Mouse (Mus musculus) heart, adult 18-20 months (tissue): ENCODE measurements at regions not wholly inside any gene's neighbourhood (a gene's known extent, or its start where the extent isn't known, plus 50 kb on each side); places are given as distances from the start of the nearest gene placed in this dataset.
A peak's percentile ranks its signal among the peaks of the same experiment; 100 is the strongest.

Experiments
- DNase-seq, 2 experiments: peaks; one replicate each; pipeline ENCODE4 v3.0.0; 2021 to 2022; ENCODE audit warnings: mixed read lengths in 1 of 2

DNA sequence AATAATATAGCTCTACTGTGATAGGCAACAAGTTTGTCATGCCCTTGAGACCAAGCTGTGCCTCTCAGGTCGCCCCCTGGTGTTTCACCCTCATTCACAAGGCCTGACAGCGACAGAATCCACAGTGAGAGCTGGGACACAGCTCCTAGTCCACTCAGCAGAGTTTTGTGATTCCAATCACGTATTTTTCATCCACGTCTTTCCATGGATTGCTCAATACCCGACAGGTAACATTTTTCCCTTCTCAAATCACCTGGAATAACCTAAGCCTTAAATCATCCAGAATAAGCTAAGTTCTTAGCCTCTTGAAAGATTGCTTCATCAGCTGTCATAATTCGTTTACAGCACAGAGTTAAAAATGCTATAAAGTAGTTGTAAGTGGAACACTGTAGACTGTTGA, 211.3 kb downstream of the Ccdc91 start:
- no peak for DNase-seq

GRCm38 (mm10) chr6:147698255-147698654, 222.6 kb downstream of the Ccdc91 start:
- DNase-seq: no peak

- DNase-seq: no peak
These were observed 223.8 kb downstream of the Ccdc91 start for GRCm38 (mm10) chr6:147699449-147699848.

GRCm38 (mm10) chr6:147700629-147701028, 225.0 kb downstream of the Ccdc91 start:
- DNase-seq: no peak

GRCm38 (mm10) chr6:147701956-147702355, 226.3 kb downstream of the Ccdc91 start:
- DNase-seq: no peak

DNA sequence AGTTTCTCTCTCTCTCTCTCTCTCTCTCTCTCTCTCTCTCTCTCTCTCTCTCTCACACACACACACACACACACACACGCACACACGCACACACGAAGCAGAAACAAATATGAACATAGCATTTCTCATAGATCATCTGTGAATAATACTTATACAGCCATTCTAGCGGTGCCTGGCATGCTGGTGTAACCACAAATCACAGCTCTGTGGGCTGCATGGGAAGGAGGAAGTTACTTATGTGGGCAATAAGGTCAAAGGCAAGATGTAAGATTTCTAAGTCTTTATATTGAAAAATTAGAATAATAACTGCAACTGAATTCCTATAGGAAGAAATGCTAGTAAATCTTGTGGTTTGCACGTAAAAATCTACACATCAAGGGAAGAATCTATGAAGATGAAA, 228.7 kb downstream of the Ccdc91 start:
- DNase-seq: no peak

DNA sequence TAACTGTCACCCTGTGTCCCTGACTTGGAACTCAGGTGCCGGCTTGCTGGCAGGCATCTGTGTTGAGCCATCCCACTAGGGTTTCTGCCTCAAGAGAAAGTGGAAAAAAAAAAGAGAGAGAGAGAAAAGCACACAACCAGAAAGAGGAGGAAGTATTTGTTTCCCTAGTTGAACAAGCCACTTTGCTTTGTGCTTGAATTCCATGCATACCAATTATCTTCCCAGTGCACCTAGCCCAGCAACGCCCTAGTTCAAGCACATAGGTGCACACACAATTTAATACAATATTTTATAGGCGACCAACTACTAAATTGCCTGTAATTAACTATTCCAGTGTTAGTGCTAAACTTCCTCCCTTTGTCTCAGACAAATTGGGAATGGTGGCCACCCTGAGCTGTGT, 230.3 kb downstream of the Ccdc91 start:
- DNase-seq: no peak

- DNase-seq: no peak
These were observed 231.1 kb downstream of the Ccdc91 start for GRCm38 (mm10) chr6:147706741-147707140.

DNA sequence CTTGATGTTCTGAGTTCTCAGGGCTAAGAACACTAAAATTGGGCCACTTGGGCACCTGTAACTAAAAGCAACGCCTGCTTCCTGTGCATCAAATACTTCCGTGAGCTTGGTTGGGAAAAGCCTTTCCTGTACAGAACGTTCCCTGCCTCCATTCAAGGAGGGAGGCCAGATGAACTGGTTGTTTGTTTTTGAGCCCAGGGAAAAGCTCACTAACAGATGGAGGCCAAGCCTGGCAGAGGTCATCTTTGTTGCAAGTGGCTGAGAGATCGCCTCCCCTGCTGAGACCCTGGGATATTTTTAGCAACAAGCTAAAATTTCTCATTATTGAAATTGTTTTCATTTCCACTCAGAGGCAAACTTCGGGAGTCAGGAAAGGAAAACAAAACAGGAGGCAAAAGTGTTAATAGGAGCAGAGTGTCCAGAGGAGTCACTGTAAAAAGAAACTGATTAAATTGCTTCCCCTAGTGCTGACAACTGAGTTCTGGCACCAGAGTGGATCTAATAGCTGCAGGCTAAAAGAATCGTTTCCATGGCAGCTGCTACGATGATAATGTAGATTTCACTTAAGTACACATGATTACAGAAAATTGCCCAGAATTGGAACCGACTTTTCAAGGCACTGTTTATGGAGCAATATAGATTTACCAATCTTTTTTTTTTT, 242.6 kb downstream of the Ccdc91 start:
- DNase-seq: peak; percentile 64 to 75

- DNase-seq: no peak
These were observed 243.3 kb downstream of the Ccdc91 start for GRCm38 (mm10) chr6:147718713-147719490.

- no peak for DNase-seq
These were observed 243.9 kb downstream of the Ccdc91 start for GRCm38 (mm10) chr6:147719539-147719938.

GRCm38 (mm10) chr6:147723336-147723735, 247.7 kb downstream of the Ccdc91 start:
- DNase-seq: no peak

GRCm38 (mm10) chr6:147726987-147727386, 251.4 kb downstream of the Ccdc91 start:
- no peak for DNase-seq

GRCm38 (mm10) chr6:147727644-147728533, 252.3 kb downstream of the Ccdc91 start:
- DNase-seq: no peak

DNA sequence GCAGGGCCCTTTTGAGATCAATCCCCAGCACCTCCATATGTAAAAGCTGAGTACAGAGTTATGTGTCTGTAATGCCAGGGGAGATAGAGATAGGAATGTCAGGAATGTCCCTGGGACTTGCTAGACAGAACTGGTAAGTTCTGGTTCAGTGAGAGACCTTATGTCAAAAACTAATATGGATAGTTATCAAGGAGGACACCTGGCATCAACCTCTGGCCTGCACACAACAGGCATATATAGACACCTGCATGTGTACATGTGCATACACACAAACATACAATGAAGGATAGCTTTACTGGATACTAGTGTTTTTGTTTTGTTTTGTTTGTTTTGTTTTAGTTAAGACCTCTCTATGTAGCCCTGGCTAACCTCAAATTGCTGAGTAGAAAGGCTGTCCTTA, 254.1 kb downstream of the Ccdc91 start:
- DNase-seq: no peak

- DNase-seq: no peak
These were observed 263.1 kb downstream of the Ccdc91 start for GRCm38 (mm10) chr6:147738621-147739325.

- DNase-seq: no peak
These were observed 265.8 kb downstream of the Ccdc91 start for GRCm38 (mm10) chr6:147741446-147741845.

- DNase-seq: no peak
These were observed 268.5 kb downstream of the Ccdc91 start for GRCm38 (mm10) chr6:147744081-147744480.

DNA sequence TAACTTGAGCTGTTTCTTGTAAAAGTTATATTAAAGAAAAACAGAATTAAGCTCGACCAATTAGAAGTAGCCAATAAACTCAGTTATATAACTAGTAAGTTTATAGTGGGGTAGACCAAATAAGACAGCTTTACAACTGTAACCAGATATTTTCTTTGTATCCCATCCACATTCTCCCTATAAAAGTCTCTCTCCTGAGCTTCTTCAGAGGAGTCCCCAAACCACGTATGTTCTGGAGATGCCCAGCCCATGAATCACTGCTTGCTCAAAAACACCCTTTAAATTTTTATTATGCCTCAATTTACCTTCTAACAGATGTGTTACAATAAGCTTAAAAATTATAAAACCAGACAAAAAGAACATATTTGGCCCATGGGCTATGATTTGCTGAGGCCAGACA, 270.1 kb downstream of the Ccdc91 start:
- no peak for DNase-seq

DNA sequence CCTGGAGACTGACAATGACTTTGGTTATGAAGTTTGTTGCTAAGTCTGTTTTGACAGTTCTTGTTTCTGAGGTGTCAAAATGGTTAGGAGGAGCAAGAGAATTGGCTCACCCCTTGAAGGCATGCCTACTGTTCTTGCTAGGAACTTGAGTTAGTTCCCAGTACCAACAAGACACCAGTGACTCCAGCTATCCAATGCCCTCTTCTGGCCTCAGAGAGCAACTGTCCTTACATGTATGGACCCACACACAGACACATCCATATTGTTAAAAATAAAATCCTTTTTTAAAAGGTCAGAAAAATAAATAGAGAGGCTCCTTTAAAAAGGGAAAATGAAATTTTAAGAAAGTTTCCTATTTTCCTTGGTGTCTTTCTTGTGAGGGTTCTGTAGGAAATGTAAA, 272.3 kb downstream of the Ccdc91 start:
- DNase-seq: no peak

GRCm38 (mm10) chr6:147752301-147752700, 276.7 kb downstream of the Ccdc91 start:
- DNase-seq: peak; percentile 47 to 73

GRCm38 (mm10) chr6:147753828-147754227, 278.2 kb downstream of the Ccdc91 start:
- DNase-seq: no peak
